Mouse (Mus musculus): ENCODE data around the gene Gm10720.
"Not testable (repeated sequence)": the region's sequence is repeated elsewhere in the genome, so short reads cannot be mapped to it uniquely, and the experiment has no call there.

- TF ChIP-seq CTCF (IDR thresholded peaks at IDR 0.05; ENCODE audit: low read depth, low read length); POLR2A (IDR thresholded peaks at IDR 0.05; ENCODE audit: borderline replicate concordance, low read depth, low read length): not testable (repeated sequence)
Measured at GRCm38 (mm10) chr9:3009331-3009730, 6.1 kb upstream of the Gm10720 start.
